Mouse (Mus musculus): Measurements from ENCODE around the gene Pycr1. TPM values are rescaled to one million over a fixed set of nuclear protein-coding genes. Genes with fewer than 3 reads are reported as not detected.
A peak's percentile ranks its signal among the peaks of the same experiment; 100 is the strongest.

Pycr1 gene
- total RNA-seq, 1 experiment from 2014 or later = 0.57 TPM

DNA sequence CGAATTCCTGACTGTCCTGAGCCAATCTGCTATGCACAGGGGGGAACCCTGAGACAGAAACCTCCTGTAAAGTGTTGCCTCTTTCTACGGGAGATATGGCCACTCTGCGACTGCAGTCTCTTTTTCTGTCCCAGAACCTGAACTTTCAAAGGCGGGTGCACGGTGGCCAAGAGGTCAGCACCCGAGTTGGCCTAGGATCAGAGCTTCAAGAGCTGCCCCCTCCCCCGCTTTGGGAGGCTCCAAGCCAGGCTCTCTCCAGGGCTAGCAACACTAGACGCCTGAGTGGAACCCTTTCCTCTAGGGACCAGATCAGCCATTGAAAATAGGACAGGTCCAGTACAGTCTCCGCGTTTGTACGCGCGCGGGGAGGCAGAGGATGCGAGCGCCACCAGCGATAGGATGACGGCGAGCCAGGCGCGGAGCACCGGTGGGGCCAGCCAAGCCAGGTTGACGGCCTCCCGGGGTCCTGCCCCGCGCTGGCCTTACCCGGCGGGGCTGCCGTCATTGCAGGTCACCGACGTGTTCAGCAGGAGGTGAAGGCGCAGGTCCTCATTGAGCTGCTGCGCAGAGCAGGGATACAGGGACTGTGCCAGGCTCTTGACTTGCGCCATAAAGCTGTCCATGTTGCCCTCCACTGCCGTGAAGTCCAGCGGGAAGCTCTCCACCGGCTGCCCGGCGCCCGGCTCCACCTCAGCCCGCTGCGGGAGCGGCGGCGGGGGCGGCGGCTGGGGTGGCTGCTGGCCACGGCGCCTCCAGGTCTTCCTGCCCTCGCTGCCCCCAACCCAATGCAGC lies 16.1 kb upstream of the Pycr1 start:
- ATAC-seq (replicated peaks; ENCODE audit: insufficient number of reproducible peaks, low FRiP score, low TSS enrichment, poor library complexity, severe bottlenecking) = no peak

- peak; percentile 44; the same call in 1 of the 2 replicates for ATAC-seq (replicated peaks; ENCODE audit: insufficient number of reproducible peaks, low FRiP score, low TSS enrichment, poor library complexity, severe bottlenecking)
Observed at GRCm38 (mm10) chr11:120658876-120659410, 15.4 kb upstream of the Pycr1 start.

GRCm38 (mm10) chr11:120657301-120657700 lies 13.7 kb upstream of the Pycr1 start:
- ATAC-seq (replicated peaks; ENCODE audit: insufficient number of reproducible peaks, low FRiP score, low TSS enrichment, poor library complexity, severe bottlenecking) = no peak

DNA sequence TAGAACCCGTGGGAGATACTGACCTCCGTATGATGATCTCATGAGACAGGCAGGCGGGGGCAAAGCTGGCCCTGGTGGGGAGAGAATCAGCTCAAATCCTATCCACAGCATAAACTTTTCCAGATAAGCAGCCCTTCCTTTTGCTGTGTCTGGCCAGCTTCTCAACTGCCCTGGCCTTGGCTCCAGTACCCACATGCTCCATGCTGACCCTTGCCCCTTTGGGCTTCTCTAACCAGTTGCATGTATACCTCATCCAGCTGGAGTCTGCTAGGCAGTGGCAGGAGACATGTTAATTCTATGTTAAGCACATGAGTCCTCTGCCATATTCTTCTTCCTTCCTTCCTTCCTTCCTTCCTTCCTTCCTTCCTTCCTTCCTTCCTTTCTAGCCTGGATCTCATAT lies 11.2 kb upstream of the Pycr1 start:
- no peak for ATAC-seq (replicated peaks; ENCODE audit: insufficient number of reproducible peaks, low FRiP score, low TSS enrichment, poor library complexity, severe bottlenecking)

- ATAC-seq (replicated peaks; ENCODE audit: insufficient number of reproducible peaks, low FRiP score, low TSS enrichment, poor library complexity, severe bottlenecking) = no peak
Observed at GRCm38 (mm10) chr11:120651872-120652271, 8.3 kb upstream of the Pycr1 start.

DNA sequence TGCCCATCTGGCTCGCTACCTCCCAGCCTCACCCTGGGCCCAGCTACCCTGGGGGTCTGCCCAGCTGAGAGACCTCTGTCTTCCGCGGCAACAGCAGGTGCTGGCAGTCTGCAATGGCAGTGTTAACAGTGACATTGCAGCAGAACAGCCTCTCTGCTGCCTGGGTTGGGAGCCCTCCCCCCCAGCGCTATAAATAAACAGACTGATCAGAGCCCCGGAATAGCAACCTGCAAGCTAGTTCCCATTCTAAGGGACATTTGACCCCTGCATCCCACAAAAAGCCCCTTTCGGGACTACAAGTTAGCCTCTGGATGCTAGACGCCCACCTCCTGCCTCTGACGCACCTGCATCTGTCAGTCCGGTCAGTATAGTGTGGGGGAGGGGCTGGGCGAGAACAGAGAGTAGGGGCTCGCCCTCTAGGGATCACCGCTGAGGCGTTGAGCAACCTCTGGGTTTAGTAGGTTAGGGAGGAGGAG lies 4.5 kb upstream of the Pycr1 start, which contains the start of gene Myadml2:
TSS of gene Myadml2 (minus strand) at position 158 of the 476 bp plus-strand sequence.
- no peak for ATAC-seq (replicated peaks; ENCODE audit: insufficient number of reproducible peaks, low FRiP score, low TSS enrichment, poor library complexity, severe bottlenecking)

- ATAC-seq (replicated peaks; ENCODE audit: insufficient number of reproducible peaks, low FRiP score, low TSS enrichment, poor library complexity, severe bottlenecking) = no peak
Observed at GRCm38 (mm10) chr11:120647047-120647830, 3.7 kb upstream of the Pycr1 start.

- ATAC-seq (replicated peaks; ENCODE audit: insufficient number of reproducible peaks, low FRiP score, low TSS enrichment, poor library complexity, severe bottlenecking) = no peak
Observed at GRCm38 (mm10) chr11:120642939-120643600, 499 bp downstream of the Pycr1 start.

GRCm38 (mm10) chr11:120641869-120642268 lies 1.7 kb downstream of the Pycr1 start:
- ATAC-seq (replicated peaks; ENCODE audit: insufficient number of reproducible peaks, low FRiP score, low TSS enrichment, poor library complexity, severe bottlenecking) = no peak

DNA sequence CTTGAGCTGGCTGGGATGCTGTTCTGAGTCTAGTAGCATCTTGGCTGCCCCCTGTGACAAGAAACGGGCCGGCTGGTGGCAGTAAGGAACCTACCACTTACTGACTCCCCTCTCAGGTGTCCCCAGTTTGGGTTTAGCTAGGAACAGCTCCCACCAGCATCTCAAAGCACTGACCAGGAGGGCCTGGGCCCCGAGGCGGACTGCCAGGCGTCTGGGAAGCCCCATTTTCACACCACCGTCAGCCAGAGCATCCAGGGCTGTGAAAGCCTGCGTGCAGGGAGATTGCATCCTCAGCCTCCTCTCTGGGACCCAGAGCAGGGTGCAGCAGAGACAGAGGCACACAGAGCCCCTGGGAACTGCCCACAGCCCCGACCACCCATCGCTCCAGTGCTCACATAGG lies 2.3 kb downstream of the Pycr1 start:
- no peak for ATAC-seq (replicated peaks; ENCODE audit: insufficient number of reproducible peaks, low FRiP score, low TSS enrichment, poor library complexity, severe bottlenecking)

DNA sequence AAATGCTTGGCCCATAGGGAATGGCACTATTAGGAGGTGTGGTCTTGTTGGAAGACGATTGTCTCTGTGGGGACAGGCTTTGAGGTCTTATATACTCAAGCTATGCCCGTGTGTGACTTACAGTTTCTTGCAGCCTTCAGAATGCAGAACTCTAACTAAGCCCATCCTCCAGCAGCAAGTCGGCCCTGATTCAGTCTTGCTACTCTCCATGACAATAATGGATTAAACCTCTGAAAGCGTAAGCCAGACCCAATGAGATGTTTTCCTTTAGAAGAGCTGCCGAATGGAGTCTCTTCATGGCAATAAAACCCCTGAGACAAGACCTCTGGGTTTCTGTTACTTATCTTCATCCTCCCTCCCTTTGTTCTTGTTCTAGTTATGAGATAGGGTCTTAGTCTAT lies 8.8 kb downstream of the Pycr1 start:
- ATAC-seq (replicated peaks; ENCODE audit: insufficient number of reproducible peaks, low FRiP score, low TSS enrichment, poor library complexity, severe bottlenecking) = no peak

- peak; percentile 36 for ATAC-seq (replicated peaks; ENCODE audit: insufficient number of reproducible peaks, low FRiP score, low TSS enrichment, poor library complexity, severe bottlenecking)
Observed at GRCm38 (mm10) chr11:120633520-120634343, 9.8 kb downstream of the Pycr1 start, which contains the start of gene Mafg. Gene Mafg (minus strand): TSS chr11:120633600.

GRCm38 (mm10) chr11:120632559-120633519 lies 10.7 kb downstream of the Pycr1 start:
- ATAC-seq (replicated peaks; ENCODE audit: insufficient number of reproducible peaks, low FRiP score, low TSS enrichment, poor library complexity, severe bottlenecking) = 0 out of 2 replicates have a peak, but pooled peaks have one; percentile 10

GRCm38 (mm10) chr11:120631726-120632448 lies 11.7 kb downstream of the Pycr1 start:
- ATAC-seq (replicated peaks; ENCODE audit: insufficient number of reproducible peaks, low FRiP score, low TSS enrichment, poor library complexity, severe bottlenecking) = no peak

DNA sequence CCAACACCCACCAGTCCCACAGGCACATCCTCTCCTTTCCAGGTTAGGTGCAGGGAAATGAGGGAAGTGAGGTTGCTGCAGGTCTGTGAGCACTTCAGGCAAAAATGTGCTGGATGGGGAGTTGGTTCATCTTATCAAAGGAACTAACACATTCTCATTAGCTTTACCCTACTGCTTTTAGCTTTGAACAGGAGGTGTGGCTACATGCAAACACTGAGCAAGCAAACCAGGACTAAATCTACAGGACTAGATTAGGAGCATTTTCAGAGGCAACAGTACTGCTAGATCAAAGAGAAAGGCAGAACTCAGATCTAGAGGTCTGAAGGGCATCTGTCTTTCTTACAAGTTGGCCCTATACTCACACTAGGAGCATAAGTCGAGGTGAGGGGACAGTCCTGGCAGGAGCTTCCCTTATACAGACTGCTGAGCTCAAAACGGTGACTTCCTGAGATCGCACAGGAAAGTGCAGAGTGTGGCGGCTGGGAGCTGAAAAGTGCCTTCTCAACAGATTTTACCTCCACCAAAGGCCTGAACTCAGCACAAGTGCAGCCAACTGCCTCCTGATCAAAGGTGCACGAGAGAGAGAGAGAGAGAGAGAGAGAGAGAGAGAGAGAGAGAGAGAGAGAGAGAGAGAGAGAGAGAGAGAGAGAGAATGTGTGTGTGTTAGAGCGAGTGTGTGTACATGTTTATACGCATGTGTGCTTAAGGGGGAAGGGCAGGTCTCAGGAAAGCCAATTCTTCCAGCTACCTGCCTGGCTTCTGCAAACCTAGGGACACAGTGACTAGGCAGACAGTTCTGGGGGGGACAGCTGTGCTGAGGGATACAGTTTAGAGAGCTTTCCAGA lies 12.5 kb downstream of the Pycr1 start:
- ATAC-seq (replicated peaks; ENCODE audit: insufficient number of reproducible peaks, low FRiP score, low TSS enrichment, poor library complexity, severe bottlenecking) = no peak
